In the genomic region with DNA sequence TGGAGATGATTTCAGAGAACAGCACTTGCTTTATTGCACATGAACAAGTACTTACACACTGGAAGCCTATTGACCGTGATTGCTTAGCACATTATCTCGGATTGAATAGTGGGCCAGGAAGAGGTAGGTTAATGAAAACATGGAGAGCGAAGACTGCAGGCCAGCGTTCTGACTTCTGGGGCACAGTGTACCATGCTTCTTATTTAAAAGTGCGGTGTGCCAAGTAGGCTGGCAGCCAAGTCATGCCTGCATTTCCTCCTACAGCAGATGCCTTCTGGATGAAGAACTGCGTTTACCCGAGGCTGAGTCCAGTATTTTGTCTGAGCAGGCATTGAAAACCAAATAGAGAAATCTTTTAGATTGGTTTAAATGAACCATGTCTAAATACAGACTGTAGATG, we compare ENCODE assay signal across 11 mouse cellular contexts. TPM values are rescaled to one million over a fixed set of nuclear protein-coding genes. Genes with fewer than 3 reads are reported as not detected.
A peak's percentile ranks its signal among the peaks of the same experiment; 100 is the strongest.
DNase-seq lines count a peak whose midpoint lies in the region; ATAC-seq lines count a peak whose summit lies in the region.
"Had no signal": no experiment of that assay in that cellular context is flagged by ENCODE, and none has a peak within 500 bp of the region (broad histone marks: within the 10 kb centered on the region; RNA-seq: fewer than 3 reads in every experiment).

No protein-coding gene starts in this region.

- H3K4me3 ChIP-seq in heart, embryonic 11.5 days (ENCODE audit: low read depth, low read length): no peak overlapping the region

- peaks cover 6% of the 10 kb centered on the region; the same call in 1 of the 2 replicates for H3K4me1 ChIP-seq in heart, embryonic 11.5 days (ENCODE audit: control insufficient read depth, insufficient read depth, low read length)

- no peak overlapping the region for H3K9ac ChIP-seq in heart, embryonic 11.5 days (ENCODE audit: low read depth, low read length)

- ATAC-seq in heart, embryonic 11.5 days (replicated peaks; ENCODE audit: insufficient number of reproducible peaks, low FRiP score, low TSS enrichment): no peak

- H3K36me3 ChIP-seq in heart, embryonic 11.5 days (ENCODE audit: control insufficient read depth, insufficient read depth, low read length): no peaks in the 10 kb centered on the region

- peak; percentile 10 for DNase-seq in heart, adult 8-10 months (ENCODE audit: low spot score)
- peak; percentile 30 for DNase-seq in NIH3T3 (ENCODE audit: low read depth)
- peak; percentile 66 for DNase-seq in cerebellum, adult 9-10 months
- peak; percentile 74 for DNase-seq in kidney, postnatal 10 days
- peak; percentile 47 for DNase-seq in right cerebral cortex, postnatal 4 days
- DNase-seq in T-cell, adult 2 months (ENCODE audit: low spot score): no peak
- no peak for DNase-seq in urinary bladder, postnatal 25 days (ENCODE audit: low spot score)

- WGBS in heart, embryonic 11.5 days (ENCODE audit: insufficient replicate concordance): 73% methylated on average over 7 of the region's 7 CpGs

- no peak overlapping the region for H3K27ac ChIP-seq in heart, embryonic 11.5 days (ENCODE audit: low read depth, low read length)

- H3K9me3 ChIP-seq in heart, embryonic 11.5 days (replicated peaks; ENCODE audit: control insufficient read depth, low read length): no peaks in the 10 kb centered on the region

- no peaks in the 10 kb centered on the region for H3K27me3 ChIP-seq in heart, embryonic 11.5 days (ENCODE audit: control insufficient read depth, insufficient read depth, low read length)

- no peak overlapping the region for H3K4me2 ChIP-seq in heart, embryonic 11.5 days

RNA-seq across cellular contexts. Expression of gene Gm6993, which starts 27.0 kb away (rescaled TPM):
- total RNA-seq in heart, adult 8-10 months (2022): not detected
- polyA plus RNA-seq in heart, embryonic 11.5 days (2014; fragmentation: Nextera tagmentation; extraction: Ambion mirVana): not detected in 2 replicates
- total RNA-seq: left cerebral cortex, adult 18-20 months; neutrophil, adult 5-6 weeks had no signal
- polyA plus RNA-seq: embryonic facial prominence, embryonic 11.5 days had no signal

RNA-seq across cellular contexts. Expression of gene Lamb1, which starts 51.5 kb away (rescaled TPM):
- 10 to 100 TPM; 44.0 to 51.1 (median 48.7) TPM for total RNA-seq in heart, adult 8-10 months (2022)
- 67.4 and 92.3 TPM in 2 replicates for polyA plus RNA-seq in heart, embryonic 11.5 days (2014; fragmentation: Nextera tagmentation; extraction: Ambion mirVana)

Comparison
In these comparisons a context has a peak if more than half of its experiments do, and no peak if none do; other contexts are left out.
1. DNase-seq: peak in heart, adult 8-10 months (single experiment), NIH3T3 (single experiment), cerebellum, adult 9-10 months (single experiment), kidney, postnatal 10 days (single experiment) and right cerebral cortex, postnatal 4 days (single experiment); none in T-cell, adult 2 months (single experiment) and urinary bladder, postnatal 25 days (single experiment).